Mouse (Mus musculus): ENCODE data around the gene Gpr156. TPM values are rescaled to one million over a fixed set of nuclear protein-coding genes. Genes with fewer than 3 reads are reported as not detected.
A peak's percentile ranks its signal among the peaks of the same experiment; 100 is the strongest.

The Gpr156 gene
- polyA plus RNA-seq, 1 experiment from 2014 or later: 0.09 TPM

DNA sequence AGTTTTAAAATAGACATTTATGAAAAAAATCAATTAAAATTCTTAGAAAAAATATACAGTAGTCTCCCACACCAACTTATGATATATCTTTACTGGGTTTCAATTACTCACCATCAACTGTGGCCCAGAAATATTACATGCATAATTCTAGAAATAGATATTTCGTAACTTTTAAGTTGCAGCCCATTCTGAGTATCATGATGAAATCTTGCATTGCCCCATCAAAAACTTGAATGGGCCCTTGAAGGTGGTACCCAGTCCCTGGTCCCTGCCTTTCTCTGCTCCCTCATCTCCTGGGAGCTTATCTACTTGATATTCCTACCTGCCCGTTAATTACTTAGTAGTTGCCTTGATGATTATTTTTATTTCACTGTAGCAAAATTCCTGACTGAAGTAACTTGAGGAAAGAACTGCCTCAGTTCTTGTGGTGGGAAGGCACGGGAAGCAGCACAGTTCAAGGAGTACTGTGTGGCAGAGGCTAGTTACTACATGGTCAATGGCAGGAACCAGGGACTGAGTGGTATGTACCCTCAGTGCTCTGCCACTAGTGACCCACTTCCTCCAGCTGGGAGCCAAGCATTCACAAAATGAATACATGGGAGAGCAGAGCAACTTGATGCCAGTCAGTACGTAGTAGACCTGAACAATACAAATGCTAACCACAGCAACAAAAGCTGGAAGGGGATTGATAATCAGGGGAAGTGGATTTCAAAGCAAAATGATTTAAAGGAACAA, 41.6 kb upstream of the Gpr156 start:
- Histone ChIP-seq H3K4me3 (ENCODE audit: low read depth, low read length) (no peak overlapping the region), H3K4me1 (replicated peaks; ENCODE audit: control insufficient read depth, insufficient read depth, low read length) (peaks cover 18% of the 10 kb centered on the region; the same call in 1 of the 2 replicates), H3K27ac (ENCODE audit: low read depth, low read length) (no peak overlapping the region), H3K36me3 (ENCODE audit: control insufficient read depth, insufficient read depth) (peaks cover 13% of the 10 kb centered on the region), H3K9ac (ENCODE audit: low read depth, low read length) (no peak overlapping the region), H3K27me3 (replicated peaks; ENCODE audit: control insufficient read depth, insufficient read depth, low read length) (no peaks in the 10 kb centered on the region), H3K9me3 (ENCODE audit: control insufficient read depth) (no peaks in the 10 kb centered on the region), H3K4me2 (replicated peaks; ENCODE audit: low read depth) (no peak overlapping the region)
- WGBS: 70% methylated on average over 4 of the region's 4 CpGs
- TF ChIP-seq CTCF (IDR thresholded peaks at IDR 0.05; ENCODE audit: low read depth): no peak
- ATAC-seq: no peak

- Histone ChIP-seq H3K27ac (ENCODE audit: low read depth, low read length) (no peak overlapping the region), H3K27me3 (replicated peaks; ENCODE audit: control insufficient read depth, insufficient read depth, low read length) (no peaks in the 10 kb centered on the region), H3K9ac (ENCODE audit: low read depth, low read length) (no peak overlapping the region), H3K4me1 (replicated peaks; ENCODE audit: control insufficient read depth, insufficient read depth, low read length) (0 out of 2 replicates have a peak, but pooled peaks cover 4% of the 10 kb centered on the region), H3K4me2 (replicated peaks; ENCODE audit: low read depth) (no peak overlapping the region), H3K9me3 (ENCODE audit: control insufficient read depth) (no peaks in the 10 kb centered on the region), H3K36me3 (ENCODE audit: control insufficient read depth, insufficient read depth) (peaks cover 26% of the 10 kb centered on the region), H3K4me3 (ENCODE audit: low read depth, low read length) (no peak overlapping the region)
- WGBS: 99% methylated on average over 3 of the region's 3 CpGs
- no peak for ATAC-seq
- TF ChIP-seq CTCF (IDR thresholded peaks at IDR 0.05; ENCODE audit: low read depth): no peak
Observed at GRCm38 (mm10) chr16:37877406-37877805, 38.9 kb upstream of the Gpr156 start.

GRCm38 (mm10) chr16:37878951-37879505, 37.3 kb upstream of the Gpr156 start:
- Histone ChIP-seq H3K9ac (ENCODE audit: low read depth, low read length) (no peak overlapping the region), H3K4me1 (replicated peaks; ENCODE audit: control insufficient read depth, insufficient read depth, low read length) (0 out of 2 replicates have a peak, but pooled peaks cover 4% of the 10 kb centered on the region), H3K27me3 (replicated peaks; ENCODE audit: control insufficient read depth, insufficient read depth, low read length) (no peaks in the 10 kb centered on the region), H3K4me3 (ENCODE audit: low read depth, low read length) (no peak overlapping the region), H3K4me2 (replicated peaks; ENCODE audit: low read depth) (no peak overlapping the region), H3K36me3 (ENCODE audit: control insufficient read depth, insufficient read depth) (peaks cover 38% of the 10 kb centered on the region), H3K9me3 (ENCODE audit: control insufficient read depth) (no peaks in the 10 kb centered on the region), H3K27ac (ENCODE audit: low read depth, low read length) (no peak overlapping the region; the same call in 1 of the 2 replicates)
- no peak for ATAC-seq
- TF ChIP-seq CTCF (IDR thresholded peaks at IDR 0.05; ENCODE audit: low read depth): no peak
- WGBS: 78% methylated on average over 7 of the region's 7 CpGs

- Histone ChIP-seq H3K27me3 (replicated peaks; ENCODE audit: control insufficient read depth, insufficient read depth, low read length) (no peaks in the 10 kb centered on the region), H3K27ac (ENCODE audit: low read depth, low read length) (peak overlapping the region; percentile 3; the same call in 1 of the 2 replicates), H3K9me3 (ENCODE audit: control insufficient read depth) (no peaks in the 10 kb centered on the region), H3K4me1 (replicated peaks; ENCODE audit: control insufficient read depth, insufficient read depth, low read length) (0 out of 2 replicates have a peak, but pooled peaks cover 4% of the 10 kb centered on the region), H3K9ac (ENCODE audit: low read depth, low read length) (no peak overlapping the region), H3K4me2 (replicated peaks; ENCODE audit: low read depth) (no peak overlapping the region), H3K36me3 (ENCODE audit: control insufficient read depth, insufficient read depth) (peaks cover 38% of the 10 kb centered on the region), H3K4me3 (ENCODE audit: low read depth, low read length) (no peak overlapping the region)
- 82% methylated on average over 4 of the region's 4 CpGs for WGBS
- no peak for TF ChIP-seq CTCF (IDR thresholded peaks at IDR 0.05; ENCODE audit: low read depth)
- ATAC-seq: peak; percentile 57; the same call in 1 of the 2 replicates
Observed at GRCm38 (mm10) chr16:37879750-37880419, 36.4 kb upstream of the Gpr156 start.

DNA sequence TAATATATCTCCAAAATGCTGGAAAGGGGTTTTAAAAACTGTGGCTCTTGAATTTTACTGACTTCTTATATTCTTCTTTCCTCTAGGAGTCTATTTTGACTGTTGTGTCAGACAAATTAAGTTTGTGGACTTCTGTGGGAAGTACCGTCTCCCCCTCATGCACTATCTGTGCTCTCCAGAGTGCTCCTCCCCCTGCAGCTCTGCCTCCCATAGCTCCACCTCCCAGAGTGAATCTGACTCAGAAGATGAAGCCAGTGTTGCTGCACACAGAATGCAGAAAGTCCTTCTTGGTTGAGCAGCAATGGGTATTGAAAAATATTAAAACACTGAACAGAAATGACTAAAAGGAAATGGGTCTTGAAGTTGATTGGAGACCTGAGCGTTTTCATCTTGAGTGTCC, 35.1 kb upstream of the Gpr156 start:
- H3K9ac ChIP-seq (ENCODE audit: low read depth, low read length): no peak overlapping the region
- no peak overlapping the region for H3K27ac ChIP-seq (ENCODE audit: low read depth, low read length)
- WGBS: 79% methylated on average over 2 of the region's 2 CpGs
- no peak for TF ChIP-seq CTCF (IDR thresholded peaks at IDR 0.05; ENCODE audit: low read depth)
- H3K4me1 ChIP-seq (replicated peaks; ENCODE audit: control insufficient read depth, insufficient read depth, low read length): 0 out of 2 replicates have a peak, but pooled peaks cover 4% of the 10 kb centered on the region
- H3K4me3 ChIP-seq (ENCODE audit: low read depth, low read length): no peak overlapping the region
- peaks cover 38% of the 10 kb centered on the region for H3K36me3 ChIP-seq (ENCODE audit: control insufficient read depth, insufficient read depth)
- H3K4me2 ChIP-seq (replicated peaks; ENCODE audit: low read depth): no peak overlapping the region
- no peak for ATAC-seq
- no peaks in the 10 kb centered on the region for H3K9me3 ChIP-seq (ENCODE audit: control insufficient read depth)
- no peaks in the 10 kb centered on the region for H3K27me3 ChIP-seq (replicated peaks; ENCODE audit: control insufficient read depth, insufficient read depth, low read length)

GRCm38 (mm10) chr16:37888986-37889385, 27.3 kb upstream of the Gpr156 start:
- ATAC-seq: no peak
- no peaks in the 10 kb centered on the region for H3K9me3 ChIP-seq (ENCODE audit: control insufficient read depth)
- no peak overlapping the region for H3K9ac ChIP-seq (ENCODE audit: low read depth, low read length)
- TF ChIP-seq CTCF (IDR thresholded peaks at IDR 0.05; ENCODE audit: low read depth): no peak
- no peaks in the 10 kb centered on the region for H3K27me3 ChIP-seq (replicated peaks; ENCODE audit: control insufficient read depth, insufficient read depth, low read length)
- H3K27ac ChIP-seq (ENCODE audit: low read depth, low read length): no peak overlapping the region
- no peak overlapping the region for H3K4me3 ChIP-seq (ENCODE audit: low read depth, low read length)
- H3K4me1 ChIP-seq (replicated peaks; ENCODE audit: control insufficient read depth, insufficient read depth, low read length): no peaks in the 10 kb centered on the region
- 87% methylated on average over 3 of the region's 3 CpGs for WGBS
- H3K36me3 ChIP-seq (ENCODE audit: control insufficient read depth, insufficient read depth): no peaks in the 10 kb centered on the region
- no peak overlapping the region for H3K4me2 ChIP-seq (replicated peaks; ENCODE audit: low read depth)

All from intestine, postnatal 0 days (tissue).